Mouse (Mus musculus): Measurements from ENCODE around the gene Brd1.
"Not testable (repeated sequence)": the region's sequence is repeated elsewhere in the genome, so short reads cannot be mapped to it uniquely, and the experiment has no call there.

Gene Brd1

DNA sequence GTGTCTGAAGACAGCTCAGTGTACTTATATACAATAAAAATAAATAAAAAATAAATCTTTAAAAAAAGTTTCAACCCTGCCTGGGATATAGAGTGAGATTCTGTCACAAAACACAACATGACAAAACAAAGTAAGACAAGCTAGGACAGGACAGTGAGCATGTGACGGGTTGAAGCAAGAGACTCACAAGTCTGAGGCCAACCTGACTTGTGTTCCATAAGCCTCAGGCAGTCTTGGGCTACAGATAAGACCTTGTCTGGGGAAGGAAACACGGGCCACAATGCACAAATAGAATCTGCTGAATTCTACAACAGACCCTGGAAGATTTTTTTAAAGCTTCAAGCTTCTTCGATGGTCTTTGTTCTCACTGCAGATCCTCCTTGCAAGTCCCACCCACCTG is 6.8 kb downstream of the Brd1 start:
- no peak for DNase-seq

DNA sequence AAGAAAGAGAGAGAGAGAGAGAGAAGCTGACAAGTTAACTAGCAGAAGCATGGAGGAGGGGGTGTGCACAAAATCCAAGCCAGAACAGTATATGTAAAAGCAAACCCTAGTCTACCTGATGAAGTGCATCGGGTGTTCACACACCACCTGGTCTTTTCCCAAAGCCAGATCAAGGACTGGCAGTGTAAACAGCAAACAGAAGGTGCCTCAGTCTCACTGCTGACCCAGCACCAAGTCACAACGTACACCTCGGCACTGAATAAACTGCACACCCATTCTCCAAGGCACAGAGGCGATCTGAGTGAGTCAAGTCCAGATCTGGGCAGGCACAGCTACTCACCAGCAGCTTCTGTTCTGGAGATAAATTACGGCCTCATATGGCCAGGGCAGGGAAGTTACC is 9.0 kb downstream of the Brd1 start:
- no peak for DNase-seq

GRCm38 (mm10) chr15:88724311-88724710 is 9.7 kb downstream of the Brd1 start:
- DNase-seq = no peak

GRCm38 (mm10) chr15:88723205-88723604 is 10.8 kb downstream of the Brd1 start:
- DNase-seq = no peak

DNA sequence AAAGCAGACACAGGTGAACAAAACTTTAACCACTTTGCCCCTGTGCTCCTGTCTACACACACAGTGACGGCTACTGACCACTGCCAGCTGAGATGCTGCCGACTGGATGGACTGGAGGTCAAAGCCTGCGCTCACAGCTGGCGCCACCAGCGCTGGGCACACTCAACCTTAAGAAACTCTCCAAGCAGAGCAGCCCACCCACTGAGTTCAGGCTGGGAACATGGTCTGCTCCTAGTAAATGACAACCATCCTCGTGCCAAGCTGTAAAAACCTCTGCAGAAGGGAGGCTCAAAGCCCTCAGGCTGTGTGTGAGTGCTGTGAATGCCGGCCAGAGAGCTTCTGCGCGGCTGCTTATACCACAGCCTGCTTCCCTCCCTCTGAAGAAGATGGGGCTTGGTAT is 16.8 kb downstream of the Brd1 start:
- no peak for DNase-seq

DNA sequence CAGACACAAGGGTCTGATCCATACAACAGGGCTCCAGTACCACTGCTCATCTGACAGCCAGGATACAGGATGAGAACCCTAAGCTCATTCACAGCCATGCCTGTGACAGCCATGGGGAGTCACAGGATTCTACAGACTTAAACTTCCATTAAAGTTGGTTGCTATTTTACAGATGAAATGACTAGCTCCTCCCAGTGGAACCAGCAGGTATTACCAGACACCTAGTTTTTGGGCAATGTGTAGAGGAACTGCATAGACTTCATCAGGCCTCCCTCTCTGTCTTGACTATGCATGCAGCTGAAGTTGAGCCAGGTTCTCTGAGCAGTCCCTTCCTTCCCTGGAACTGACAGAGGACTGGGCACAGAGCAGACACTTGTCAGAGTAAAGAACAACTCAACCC is 17.7 kb downstream of the Brd1 start:
- no peak for DNase-seq

DNA sequence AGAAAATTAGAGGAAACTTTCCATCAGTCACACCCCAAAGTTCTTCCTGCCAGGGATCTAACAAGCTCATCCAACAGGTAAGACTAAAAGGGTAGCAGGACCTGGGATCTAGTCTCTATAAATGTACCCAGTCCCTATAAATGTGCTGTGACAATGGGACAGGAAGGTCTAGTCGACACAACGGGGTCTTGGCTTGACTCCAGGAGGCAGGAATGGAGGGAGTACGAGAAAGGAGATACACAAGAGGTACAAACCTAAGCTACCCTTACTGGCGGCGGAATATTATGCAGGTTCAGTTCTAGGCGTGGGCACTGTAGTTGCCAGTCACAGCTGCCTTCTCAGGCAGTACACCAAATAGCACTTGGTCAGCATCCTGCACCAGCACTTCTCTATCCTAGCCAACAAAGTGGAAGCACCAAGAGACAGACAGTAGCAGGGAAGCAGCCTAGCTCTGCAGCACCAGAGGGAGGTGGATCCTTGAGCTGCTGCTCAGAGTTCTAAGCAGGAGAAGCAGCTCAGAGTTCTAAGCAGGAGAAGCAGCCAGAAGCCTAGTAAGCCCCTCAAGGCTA is 19.9 kb downstream of the Brd1 start:
- no peak for DNase-seq

DNA sequence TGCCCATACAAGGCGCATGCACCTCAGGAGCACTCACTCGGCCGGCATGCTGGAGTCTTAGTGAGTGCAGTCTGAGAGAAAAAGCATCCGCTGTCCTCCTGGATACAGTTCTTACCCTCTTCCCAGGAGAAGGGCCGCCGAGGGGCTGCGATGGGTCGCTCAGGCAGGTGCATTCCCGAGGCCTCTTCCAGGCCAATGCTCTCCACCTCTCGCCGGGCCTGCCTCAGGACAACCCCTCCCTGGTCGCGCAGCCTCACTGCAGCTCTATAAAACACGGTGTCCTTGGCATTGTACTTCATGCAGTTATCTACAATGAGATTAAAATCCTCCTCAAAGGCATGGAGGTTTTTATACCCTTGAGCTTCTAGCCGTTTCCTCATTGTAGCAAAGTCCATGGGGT is 21.5 kb downstream of the Brd1 start:
- DNase-seq = no peak

GRCm38 (mm10) chr15:88709878-88710277 is 24.2 kb downstream of the Brd1 start:
- DNase-seq = no peak

- DNase-seq = no peak
Observed at GRCm38 (mm10) chr15:88708657-88709511, 25.1 kb downstream of the Brd1 start.

DNA sequence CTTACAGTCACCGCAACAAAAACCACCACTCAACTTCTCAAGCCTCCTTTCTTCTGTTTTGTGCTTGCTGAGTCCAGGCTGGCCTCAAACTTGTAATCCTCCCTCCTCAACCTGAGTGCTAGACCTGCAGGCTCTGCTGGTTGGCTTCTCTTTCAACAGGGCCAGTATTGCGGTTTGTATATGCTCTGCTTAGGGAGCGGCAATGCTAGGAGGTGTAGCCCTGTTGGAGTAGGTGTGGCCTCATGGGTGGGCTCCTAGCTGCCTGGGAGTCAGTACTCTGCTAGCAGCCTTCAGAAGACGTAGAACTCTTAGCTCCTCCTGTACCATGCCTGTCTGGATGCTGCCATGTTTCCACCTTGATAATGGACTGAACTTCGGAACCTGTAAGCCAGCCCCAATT is 25.8 kb downstream of the Brd1 start:
- no peak for DNase-seq

DNA sequence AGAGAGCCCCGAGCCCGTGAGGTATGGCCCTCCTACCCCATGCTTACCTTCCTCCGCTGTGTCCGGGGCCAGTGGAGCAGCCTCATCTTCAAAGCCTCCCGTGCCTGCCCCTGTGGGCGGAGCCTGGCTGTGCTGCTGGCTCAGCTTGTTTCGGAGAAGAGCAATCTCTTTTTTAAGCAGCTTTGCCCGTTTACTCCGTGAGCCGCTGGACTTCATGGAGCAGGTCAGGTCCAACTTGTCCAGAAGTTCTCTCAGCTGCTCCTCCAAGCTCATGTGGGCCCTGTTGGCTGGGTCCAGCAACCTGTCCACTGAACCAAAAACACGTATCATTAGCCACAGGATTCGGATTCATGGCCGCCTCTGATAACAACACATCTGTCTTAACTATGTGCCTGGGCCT is 27.0 kb downstream of the Brd1 start:
- DNase-seq = not testable (repeated sequence)

DNA sequence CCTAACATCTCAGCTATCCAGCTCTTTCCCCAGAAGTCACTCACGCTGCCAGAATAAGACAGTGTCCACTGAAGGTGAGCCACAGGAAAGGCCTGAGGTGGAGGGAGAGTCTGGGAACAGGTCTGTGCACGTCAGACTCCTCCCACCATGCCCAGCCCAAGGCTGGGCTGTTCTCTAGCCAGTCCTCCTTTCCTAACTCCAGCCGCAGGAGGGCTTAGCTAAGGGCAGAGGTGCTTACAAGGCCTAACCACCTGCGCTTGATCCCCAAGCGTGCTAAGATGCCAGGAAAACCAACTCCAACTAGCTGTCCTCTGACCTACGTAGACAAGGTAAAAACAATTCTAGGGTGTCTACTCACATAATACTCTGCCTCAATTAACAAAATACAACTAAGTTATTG is 27.7 kb downstream of the Brd1 start:
- no peak for DNase-seq

DNA sequence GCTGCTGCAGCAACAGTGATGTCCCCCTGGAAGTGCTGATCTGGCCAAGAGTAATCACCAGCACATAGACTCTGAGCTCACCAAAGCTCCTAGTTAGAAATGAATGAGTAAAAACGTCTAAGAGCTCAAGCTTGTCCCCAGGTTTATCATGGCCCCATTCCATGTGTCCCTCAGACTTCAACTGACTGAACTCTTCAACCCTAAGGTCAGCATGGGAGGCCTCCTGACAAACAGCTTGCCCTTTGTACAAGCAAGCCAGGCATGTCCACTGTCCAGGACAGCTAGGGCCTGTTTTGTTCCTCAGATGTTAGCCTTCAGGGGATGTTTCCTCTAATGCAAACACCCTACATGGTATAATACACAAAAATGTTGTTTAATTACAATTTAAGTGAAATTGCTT is 29.7 kb downstream of the Brd1 start:
- DNase-seq = no peak

DNA sequence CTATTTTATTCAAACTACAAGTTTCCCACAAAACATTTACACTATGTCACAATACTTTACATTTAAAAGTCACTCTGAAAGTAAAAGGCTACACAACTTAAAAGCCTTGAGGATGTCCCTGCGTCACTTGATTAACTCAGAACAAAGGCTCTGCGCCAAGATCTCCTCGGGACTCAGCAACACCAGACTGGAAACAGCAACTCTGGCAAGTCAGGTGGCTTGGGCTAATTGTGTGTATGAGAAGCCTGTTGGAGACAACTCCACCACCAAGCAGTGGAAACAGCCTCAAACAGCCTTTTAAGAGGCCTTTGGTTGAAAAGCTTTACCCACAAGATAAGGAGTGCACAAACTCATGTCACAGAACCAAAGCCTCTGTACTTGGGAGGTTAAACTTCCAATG is 31.5 kb downstream of the Brd1 start:
- no peak for DNase-seq

DNA sequence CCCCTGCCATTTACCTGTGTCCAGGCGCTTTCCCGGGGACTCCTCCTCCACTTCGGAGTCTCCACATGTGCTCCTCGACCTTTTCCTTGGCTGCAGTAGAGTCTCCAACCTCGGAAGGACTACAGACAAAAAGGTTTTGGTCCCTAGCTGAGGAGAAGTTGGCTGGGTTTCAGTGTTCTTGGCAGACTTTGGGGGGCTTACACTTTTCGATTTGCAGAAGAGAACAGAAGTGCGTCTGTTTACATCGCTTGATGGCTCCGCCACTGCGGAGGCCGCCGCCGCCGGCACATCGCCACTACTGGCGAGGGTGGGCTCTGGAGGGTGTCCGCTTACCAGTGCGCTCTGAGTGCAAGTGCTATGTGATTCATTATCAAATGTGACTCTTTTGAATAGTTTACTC is 33.3 kb downstream of the Brd1 start:
- no peak for DNase-seq

DNA sequence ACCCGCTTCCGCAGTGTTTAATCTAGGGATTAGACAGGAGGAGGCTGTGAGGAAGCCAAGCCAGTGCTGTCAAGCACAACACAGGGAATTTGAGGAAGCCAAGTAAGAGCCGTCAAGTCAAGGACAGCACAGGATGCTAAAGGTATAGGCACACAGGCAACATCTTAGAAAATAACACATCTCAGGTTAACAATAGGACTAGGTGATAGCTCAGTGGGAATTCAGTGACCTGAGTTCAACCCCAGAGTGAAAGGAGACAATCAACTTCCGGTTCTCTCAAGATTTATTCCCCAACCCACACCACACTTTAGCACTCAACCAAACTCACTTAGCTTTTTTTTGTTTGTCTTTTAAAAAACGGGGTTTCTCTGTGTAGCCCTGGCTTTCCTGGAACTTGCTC is 34.5 kb downstream of the Brd1 start:
- no peak for DNase-seq

- no peak for DNase-seq
Observed at GRCm38 (mm10) chr15:88697586-88697985, 36.4 kb downstream of the Brd1 start.

- no peak for DNase-seq
Observed at GRCm38 (mm10) chr15:88696055-88696454, 38.0 kb downstream of the Brd1 start.

GRCm38 (mm10) chr15:88694033-88694432 is 40.0 kb downstream of the Brd1 start:
- no peak for DNase-seq

DNA sequence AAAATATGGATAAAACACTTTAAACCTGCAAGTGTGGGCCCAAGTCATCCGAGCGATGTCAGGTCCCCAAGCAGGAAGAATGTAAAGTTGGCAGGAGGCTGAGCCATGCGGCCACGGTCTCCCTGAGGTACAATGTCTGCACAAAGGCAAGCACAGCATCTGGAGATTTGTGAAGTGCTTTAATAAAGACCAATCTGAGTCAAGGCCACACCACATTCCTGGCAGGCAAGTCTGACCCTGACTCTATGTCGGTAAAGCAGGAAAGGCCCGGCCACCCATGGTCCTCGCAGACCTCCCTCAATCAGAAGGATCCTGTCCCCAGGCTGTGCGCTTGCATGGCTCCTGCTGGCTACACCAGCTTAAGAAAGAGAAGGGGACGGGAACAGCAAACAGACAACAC is 41.3 kb downstream of the Brd1 start:
- no peak for DNase-seq

DNA sequence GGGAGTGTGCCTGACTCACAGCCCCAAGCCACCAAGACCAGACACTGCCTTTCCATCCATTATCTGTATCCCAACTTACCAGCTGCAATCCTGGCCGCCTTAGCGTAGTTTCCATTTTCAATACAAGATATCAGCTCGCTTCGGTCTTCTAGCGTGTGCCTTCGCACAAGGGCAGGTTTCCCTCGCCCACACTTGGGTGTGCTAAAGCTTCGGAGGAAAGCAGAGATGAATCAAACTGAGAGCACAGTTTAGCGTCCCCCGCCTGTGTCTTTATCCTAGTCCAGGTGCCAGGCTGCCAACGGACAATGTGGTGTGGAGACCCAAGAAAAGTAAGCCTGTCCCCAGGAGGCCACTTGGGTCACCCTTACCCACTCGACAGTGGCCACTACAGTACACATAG is 42.9 kb downstream of the Brd1 start:
- no peak for DNase-seq

DNA sequence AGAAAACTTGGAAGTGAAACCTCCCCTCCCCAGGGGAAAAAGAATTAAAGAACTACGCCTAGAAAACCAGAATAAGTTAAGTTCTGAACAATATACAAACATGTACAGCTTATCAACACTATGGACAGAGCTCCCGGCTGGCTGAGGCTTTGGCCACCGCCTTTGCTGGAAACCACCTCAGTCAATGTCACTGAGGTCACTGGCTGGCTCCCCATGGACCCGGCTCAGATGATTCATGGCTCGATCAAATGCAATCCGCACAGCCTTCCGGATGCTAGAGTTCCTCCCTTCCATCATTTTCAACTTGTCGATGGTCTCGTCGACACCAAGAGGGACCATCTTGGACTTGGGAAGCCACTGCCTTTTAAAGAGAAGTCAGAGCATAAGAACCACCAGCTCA is 45.9 kb downstream of the Brd1 start:
- DNase-seq = no peak

DNA sequence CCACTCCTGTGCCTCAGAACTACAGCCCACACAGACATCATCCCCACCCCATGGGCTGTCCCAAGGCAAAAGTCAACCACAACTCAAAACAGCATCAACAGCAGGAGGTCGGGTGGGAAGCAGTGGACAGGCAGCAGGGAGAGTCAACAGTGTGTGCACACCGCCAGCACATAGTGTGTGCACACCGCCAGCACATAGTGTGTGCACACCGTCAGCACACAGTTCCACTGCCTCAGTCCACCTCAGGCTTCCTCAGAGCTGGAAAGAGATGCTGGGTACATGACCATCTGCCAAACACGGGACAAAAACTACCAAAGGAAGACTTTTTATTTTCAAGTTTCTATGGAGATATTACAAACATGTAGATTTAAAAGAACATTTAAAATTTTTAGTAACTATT is 47.3 kb downstream of the Brd1 start:
- no peak for DNase-seq

DNA sequence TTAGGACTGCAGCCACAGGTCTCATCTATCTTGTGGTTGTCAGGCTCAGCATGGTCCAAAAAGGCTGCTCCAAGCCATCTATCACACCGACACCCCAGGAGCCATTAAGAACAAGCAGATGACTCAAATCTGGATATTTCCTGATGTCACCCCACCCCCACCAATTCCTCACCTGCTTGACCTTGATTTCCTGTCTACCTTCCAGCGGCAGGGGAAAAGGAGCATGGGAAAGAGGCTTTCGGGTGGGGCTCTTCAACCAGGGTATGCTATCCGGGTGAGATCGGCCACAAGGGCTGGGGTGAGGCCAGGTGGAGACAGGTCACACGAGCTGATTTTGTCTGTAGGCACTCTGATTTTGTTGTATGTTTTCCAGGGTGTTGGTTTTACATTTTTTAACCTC is 50.0 kb downstream of the Brd1 start:
- DNase-seq = no peak
